Mouse (Mus musculus) midbrain, embryonic 10.5 days (tissue): Measurements from ENCODE around the gene Gm21188. TPM values are rescaled to one million over a fixed set of nuclear protein-coding genes. Genes with fewer than 3 reads are reported as not detected.
"Not testable (repeated sequence)": the region's sequence is repeated elsewhere in the genome, so short reads cannot be mapped to it uniquely, and the experiment has no call there.

Experiments used
- DNase-seq: peaks from one replicate; pipeline ENCODE4 v3.0.0-alpha.2; 2017; ENCODE audit warnings: low spot score
- H3K27ac ChIP-seq: fragments of 300-500 bp; sonication (generic); replicated peaks from 2 replicates; pipeline ENCODE4 v1.5.1; 2016; ENCODE audit warnings: mild to moderate bottlenecking
- H3K27me3 ChIP-seq: fragments of 300-500 bp; sonication (generic); 2 replicates; pipeline ENCODE4 v1.6.1; 2016; ENCODE audit warnings: low read depth, mild to moderate bottlenecking; ENCODE audit not compliant: poor library complexity, severe bottlenecking
- H3K36me3 ChIP-seq: fragments of 300-500 bp; sonication (generic); 2 replicates; pipeline ENCODE4 v1.6.1; 2016; ENCODE audit warnings: mild to moderate bottlenecking, moderate library complexity
- H3K4me1 ChIP-seq: fragments of 300-500 bp; sonication (generic); 2 replicates; pipeline ENCODE4 v1.6.1; 2016
- H3K4me3 ChIP-seq: fragments of 300-500 bp; sonication (generic); 2 replicates; pipeline ENCODE4 v1.5.1; 2016; ENCODE audit warnings: mild to moderate bottlenecking, moderate library complexity
- H3K9me3 ChIP-seq: fragments of 300-500 bp; sonication (generic); replicated peaks from 2 replicates; pipeline ENCODE4 v1.6.1; 2016; ENCODE audit warnings: mild to moderate bottlenecking
- WGBS: fragments of 180-500 bp; shearing (Covaris S2); methylation state at CpG from one replicate; pipeline ENCODE4 v1.1.7; 2016; 5-methylcytosine and 5-hydroxymethylcytosine counted together
- polyA plus RNA-seq: library from polyadenylated mRNA; unstranded; fragments of >200 nt; fragmentation: Nextera tagmentation; extraction: Ambion mirVana; gene quantifications from 2 replicates; pipeline ENCODE4 v1.2.1, GENCODE M21; 2016

The Gm21188 gene
- polyA plus RNA-seq, 1 experiment from 2014 or later: not detected

GRCm38 (mm10) chr13:120021477-120021876 is 30.5 kb downstream of the Gm21188 start:
- H3K36me3 ChIP-seq, DNase-seq, H3K4me3 ChIP-seq, H3K4me1 ChIP-seq, H3K9me3 ChIP-seq, H3K27ac ChIP-seq: not testable (repeated sequence)
- peaks cover 47% of the 10 kb centered on the region for H3K27me3 ChIP-seq
- no CpG with 5 or more reads among the region's 1 CpGs for WGBS

- H3K9me3 ChIP-seq, H3K4me1 ChIP-seq, DNase-seq, H3K4me3 ChIP-seq, H3K36me3 ChIP-seq, H3K27ac ChIP-seq: not testable (repeated sequence)
- peaks cover 22% of the 10 kb centered on the region for H3K27me3 ChIP-seq
- 5% methylated on average over 8 of the region's 32 CpGs for WGBS
Observed at GRCm38 (mm10) chr13:120015348-120016007, 36.5 kb downstream of the Gm21188 start.

GRCm38 (mm10) chr13:120013962-120014361 is 38.0 kb downstream of the Gm21188 start:
- H3K27me3 ChIP-seq: peaks cover 14% of the 10 kb centered on the region
- H3K9me3 ChIP-seq, H3K27ac ChIP-seq, DNase-seq, H3K36me3 ChIP-seq, H3K4me3 ChIP-seq, H3K4me1 ChIP-seq: not testable (repeated sequence)
- no CpG with 5 or more reads among the region's 2 CpGs for WGBS

GRCm38 (mm10) chr13:120013544-120013943 is 38.5 kb downstream of the Gm21188 start:
- no CpG with 5 or more reads among the region's 5 CpGs for WGBS
- H3K4me3 ChIP-seq, DNase-seq, H3K4me1 ChIP-seq, H3K36me3 ChIP-seq, H3K9me3 ChIP-seq, H3K27ac ChIP-seq: not testable (repeated sequence)
- H3K27me3 ChIP-seq: peaks cover 14% of the 10 kb centered on the region

GRCm38 (mm10) chr13:120010068-120010467 is 41.9 kb downstream of the Gm21188 start:
- H3K4me3 ChIP-seq, H3K9me3 ChIP-seq, DNase-seq, H3K27me3 ChIP-seq, H3K4me1 ChIP-seq, H3K27ac ChIP-seq, H3K36me3 ChIP-seq: not testable (repeated sequence)

GRCm38 (mm10) chr13:119999215-119999614 is 52.8 kb downstream of the Gm21188 start:
- H3K36me3 ChIP-seq, H3K27ac ChIP-seq, H3K4me1 ChIP-seq, H3K9me3 ChIP-seq, H3K4me3 ChIP-seq, H3K27me3 ChIP-seq, DNase-seq: not testable (repeated sequence)
- WGBS: no CpG with 5 or more reads among the region's 4 CpGs

- H3K9me3 ChIP-seq, H3K27me3 ChIP-seq, H3K4me1 ChIP-seq, H3K4me3 ChIP-seq, H3K36me3 ChIP-seq, H3K27ac ChIP-seq, DNase-seq: not testable (repeated sequence)
- no CpG with 5 or more reads among the region's 22 CpGs for whole genome bisulfite sequencing
Observed at GRCm38 (mm10) chr13:119998442-119999086, 53.4 kb downstream of the Gm21188 start.

- not testable (repeated sequence) for DNase-seq, H3K36me3 ChIP-seq
- no CpG with 5 or more reads among the region's 10 CpGs for WGBS
Observed at GRCm38 (mm10) chr13:119991917-119992496, 60.0 kb downstream of the Gm21188 start.

GRCm38 (mm10) chr13:119991264-119991663 is 60.7 kb downstream of the Gm21188 start:
- not testable (repeated sequence) for H3K4me3 ChIP-seq, H3K36me3 ChIP-seq, H3K27ac ChIP-seq, DNase-seq, H3K9me3 ChIP-seq, H3K4me1 ChIP-seq, H3K27me3 ChIP-seq
- WGBS: no CpG with 5 or more reads among the region's 13 CpGs

More at GRCm38 (mm10) chr13:119991917-119992496, 60.0 kb downstream of the Gm21188 start:
- not testable (repeated sequence) for H3K27me3 ChIP-seq, H3K4me1 ChIP-seq, H3K4me3 ChIP-seq, H3K9me3 ChIP-seq, H3K27ac ChIP-seq

Other genes with a start within 250 kb of the Gm21188 start
- gene AF067063, start 222.0 kb downstream of the Gm21188 start, polyA plus RNA-seq: not detected in 2 replicates
- not detected in 2 replicates for gene D13Ertd608e, start 216.2 kb downstream of the Gm21188 start, polyA plus RNA-seq
- gene Tcstv1, start 157.4 kb downstream of the Gm21188 start, polyA plus RNA-seq: not detected in 2 replicates
- not detected in 2 replicates for gene Gm21761, start 122.9 kb downstream of the Gm21188 start, polyA plus RNA-seq
- gene B020031M17Rik, start 101.4 kb downstream of the Gm21188 start, polyA plus RNA-seq: not detected in 2 replicates
- gene Gm36079, start 25.2 kb downstream of the Gm21188 start, polyA plus RNA-seq: not detected in 2 replicates
- not detected in 2 replicates for gene Gm20767, start 88.1 kb upstream of the Gm21188 start, polyA plus RNA-seq
- not detected in 2 replicates for gene Gm21818, start 120.2 kb upstream of the Gm21188 start, polyA plus RNA-seq
- gene Gm21762, start 163.8 kb upstream of the Gm21188 start, polyA plus RNA-seq: not detected in 2 replicates
- gene Gm21731, start 186.9 kb upstream of the Gm21188 start, polyA plus RNA-seq: not detected in 2 replicates
- not detected in 2 replicates for gene AF067061, start 210.9 kb upstream of the Gm21188 start, polyA plus RNA-seq
- 0.11 TPM in 1 of 2 replicates, not detected in the other for gene BC147527, start 248.2 kb upstream of the Gm21188 start, polyA plus RNA-seq